Mouse (Mus musculus) heart, adult 18-20 months (tissue): ENCODE results near the gene 5330417C22Rik. TPM values are rescaled to one million over a fixed set of nuclear protein-coding genes. Genes with fewer than 3 reads are reported as not detected.
"Not testable (repeated sequence)": the region's sequence is repeated elsewhere in the genome, so short reads cannot be mapped to it uniquely, and the experiment has no call there.

Source experiments
- DNase-seq, 2 experiments: peaks; one replicate each; pipeline ENCODE4 v3.0.0; 2021 to 2022; ENCODE audit warnings: mixed read lengths in 1 of 2
- long read RNA-seq, 2 experiments: library from polyadenylated mRNA; stranded (forward); transcript quantifications; one replicate each; pipeline ENCODE4 v2.0.0; 2021
- total RNA-seq, 2 experiments: library from RNA; stranded (reverse); gene quantifications; 2 replicates each; pipeline ENCODE4 v1.2.3; 2021

The 5330417C22Rik gene
- total RNA-seq = 1 to 10 TPM in 1 of 2 experiments, under 1 TPM in 1; 0.30 to 1.6 TPM
- long read RNA-seq, experiment 1 = 0 reads
- long read RNA-seq, experiment 2 = 0 reads

DNA sequence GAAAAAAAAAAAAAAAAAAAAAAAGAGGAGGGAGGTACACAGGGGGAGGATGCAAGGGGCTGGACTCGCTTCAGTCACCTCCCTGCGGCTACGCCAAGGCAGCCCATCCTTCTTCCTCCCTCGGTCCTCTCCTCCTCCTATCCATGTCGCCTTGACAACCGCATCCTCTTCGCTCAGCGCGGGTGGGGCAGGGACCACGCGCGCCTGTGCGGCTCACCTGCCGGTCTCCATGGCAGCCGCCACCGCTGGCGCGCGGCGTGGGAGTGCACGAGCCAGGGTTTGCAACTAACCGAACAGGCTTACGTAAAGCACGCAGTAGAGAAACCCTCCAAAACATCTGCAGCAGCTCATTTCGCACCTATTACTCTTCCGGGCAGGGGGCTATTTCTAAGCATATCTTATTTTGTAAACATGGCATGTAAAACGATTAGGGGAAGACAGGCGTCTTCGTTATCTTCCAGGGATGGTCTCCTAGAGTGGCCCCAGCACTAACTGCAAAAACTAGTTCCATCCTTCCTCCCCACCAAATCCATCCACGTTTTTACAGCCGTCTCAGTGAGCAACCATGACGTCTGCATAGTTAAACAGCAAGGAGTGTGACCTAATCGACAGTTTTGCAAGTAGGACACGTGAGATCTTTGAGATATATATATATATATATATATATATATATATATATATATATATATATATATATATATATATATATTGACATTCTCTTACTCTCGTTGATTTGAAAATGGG lies at the start of gene 5330417C22Rik:
TSS of gene 5330417C22Rik (minus strand) at position 20 of the 744 bp plus-strand sequence.
- DNase-seq = peak; percentile 8 to 22

DNA sequence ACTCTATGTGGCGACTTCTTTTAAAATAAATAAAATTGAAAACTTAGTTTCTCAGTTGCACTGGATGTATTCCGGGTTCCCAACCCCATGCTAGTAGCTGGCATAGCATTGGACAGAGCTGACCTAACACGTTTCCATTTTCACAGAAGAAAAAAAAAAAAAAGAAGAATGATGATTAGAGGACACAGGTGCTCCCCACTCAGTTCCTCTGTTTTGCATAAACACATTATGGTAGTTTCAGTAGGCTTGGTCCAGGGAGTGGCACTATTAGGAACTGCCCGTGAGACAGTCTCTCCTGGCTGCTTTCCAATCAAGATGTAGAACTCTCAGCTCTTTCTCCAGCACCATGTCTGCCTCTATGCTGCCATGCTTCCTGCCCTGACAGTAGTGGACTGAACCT lies 48.2 kb upstream of the 5330417C22Rik start:
- no peak for DNase-seq

DNA sequence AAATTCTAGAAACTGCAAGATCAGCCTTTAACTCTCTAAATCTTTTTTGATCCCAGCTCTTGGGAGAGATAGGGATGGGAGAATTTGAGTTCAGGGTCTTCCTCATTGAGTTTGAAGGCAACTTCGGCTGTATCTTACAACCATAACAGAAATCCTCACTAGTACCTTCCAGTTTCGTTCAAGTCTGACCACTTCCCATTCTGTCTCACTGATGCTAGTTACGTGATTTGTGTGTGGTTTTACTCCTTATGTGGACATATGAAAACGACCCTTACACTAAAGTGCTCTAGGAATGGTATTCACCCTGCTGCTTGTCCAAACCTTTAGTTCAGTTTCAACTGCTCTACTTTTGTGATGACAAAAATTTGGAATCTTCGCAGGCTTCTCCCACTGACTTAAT lies 37.7 kb upstream of the 5330417C22Rik start:
- DNase-seq = no peak

DNA sequence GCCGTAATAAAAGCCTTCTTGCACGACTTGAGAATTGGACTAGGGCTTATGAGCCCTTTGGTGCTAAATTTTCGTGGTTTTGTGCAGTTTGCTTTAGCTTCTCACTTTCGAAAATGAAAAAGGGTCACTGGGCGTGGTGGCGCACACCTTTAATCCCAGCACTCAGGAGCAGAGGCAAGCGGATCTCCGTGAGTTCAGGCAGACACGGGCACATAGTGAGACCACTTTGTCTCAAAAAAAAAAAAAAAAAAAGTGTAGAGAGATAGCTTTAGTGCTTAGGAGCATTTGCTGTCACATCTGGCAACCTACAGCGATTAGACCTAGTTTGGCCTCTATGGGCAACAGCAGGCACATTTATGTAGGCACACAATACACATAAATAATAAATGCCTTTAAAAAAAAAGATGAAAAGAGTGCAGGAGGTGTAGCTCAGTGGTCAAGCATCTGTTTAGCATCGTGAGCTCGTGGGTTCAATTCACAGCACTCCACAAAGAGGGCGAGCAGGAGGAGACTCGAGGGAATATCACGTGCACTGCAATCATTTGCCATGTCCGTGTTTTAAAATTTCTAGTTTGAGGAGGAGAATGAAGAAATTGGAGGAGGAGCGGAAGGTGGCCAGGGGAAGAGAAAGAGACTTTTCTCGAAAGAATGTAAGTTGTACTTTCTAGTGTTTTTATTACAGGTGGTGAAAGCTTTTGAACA lies 36.1 kb upstream of the 5330417C22Rik start:
- no peak for DNase-seq

DNA sequence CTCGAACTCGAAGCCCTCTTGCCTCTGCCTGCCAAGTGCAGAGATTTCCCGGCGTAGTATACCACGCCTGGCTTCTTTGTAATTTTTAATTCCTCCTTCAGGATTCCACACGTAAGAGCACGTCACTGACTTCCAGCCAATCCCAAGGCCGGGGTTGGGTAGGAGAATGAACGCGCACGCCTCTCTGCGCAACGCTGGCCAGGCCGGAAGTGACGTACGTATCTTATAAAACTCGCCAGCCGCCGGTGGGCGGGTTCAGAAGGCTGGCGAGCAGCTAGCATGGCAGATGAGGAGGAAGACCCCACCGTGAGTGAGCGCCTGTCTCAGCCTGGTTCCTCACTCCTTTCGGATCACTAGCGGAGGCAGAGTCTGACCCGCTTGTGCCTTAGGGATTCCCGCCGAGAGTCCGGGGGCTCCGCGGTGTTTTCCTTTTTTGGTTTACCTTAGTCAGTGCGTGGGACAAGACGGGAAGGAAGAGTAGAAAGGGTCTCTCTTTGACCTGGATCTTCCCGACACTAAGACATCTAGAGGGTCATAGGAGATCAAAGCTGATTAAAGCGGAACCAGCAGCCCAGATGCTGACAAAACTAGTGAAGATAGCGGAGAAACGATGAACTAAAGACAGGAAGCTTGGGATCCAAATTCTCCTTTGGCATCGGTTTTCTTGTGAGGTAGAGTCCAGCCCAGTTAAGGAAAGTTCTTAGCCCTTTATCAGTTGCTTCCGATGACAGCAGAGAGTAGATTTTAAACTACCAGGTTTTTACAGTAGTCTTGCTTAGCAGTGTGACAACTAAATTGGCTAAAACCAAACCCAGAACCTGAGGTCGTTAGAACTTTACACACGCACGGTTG lies 35.3 kb upstream of the 5330417C22Rik start, which contains the start of gene Taf13:
TSS of gene Taf13 (plus strand) at position 256 of the 852 bp plus-strand sequence.
- DNase-seq = peak; percentile 98

DNA sequence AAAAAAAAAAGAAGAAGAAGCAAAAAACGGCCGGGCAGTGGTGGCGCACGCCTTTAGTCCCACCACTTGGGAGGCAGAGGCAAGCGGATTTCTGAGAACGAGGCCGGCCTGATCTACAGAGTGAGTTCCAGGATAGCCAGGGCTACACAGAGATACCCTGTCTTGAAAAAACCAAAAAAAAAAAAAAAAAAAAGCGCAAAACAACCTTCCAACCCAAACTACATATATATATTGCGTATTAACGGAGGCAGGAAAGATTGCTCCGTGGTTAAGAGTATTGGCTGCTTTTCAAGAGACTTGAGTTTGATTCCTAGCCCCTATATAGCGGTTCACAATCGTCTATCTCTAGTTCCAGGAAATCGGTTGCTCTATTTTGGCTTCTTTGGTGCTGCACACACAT lies 34.5 kb upstream of the 5330417C22Rik start:
- DNase-seq = no peak

DNA sequence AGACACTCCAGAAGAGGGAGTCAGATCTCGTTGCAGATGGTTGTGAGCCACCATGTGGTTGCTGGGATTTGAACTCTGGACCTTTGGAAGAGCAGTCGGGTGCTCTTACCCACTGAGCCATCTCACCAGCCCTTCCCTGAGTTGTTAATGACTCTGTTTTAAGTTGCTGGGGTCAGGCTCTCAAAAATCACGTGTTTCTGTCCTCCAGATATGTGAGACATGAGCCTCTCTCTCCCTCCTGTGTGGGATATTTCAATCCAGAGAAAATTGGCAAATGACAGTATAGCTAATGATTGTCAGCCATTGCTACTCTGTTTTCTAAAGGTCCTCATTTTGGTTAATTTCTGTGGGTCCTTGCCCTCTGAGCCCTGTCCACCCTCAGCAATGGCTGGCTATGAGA lies 33.3 kb upstream of the 5330417C22Rik start:
- not testable (repeated sequence) for DNase-seq

DNA sequence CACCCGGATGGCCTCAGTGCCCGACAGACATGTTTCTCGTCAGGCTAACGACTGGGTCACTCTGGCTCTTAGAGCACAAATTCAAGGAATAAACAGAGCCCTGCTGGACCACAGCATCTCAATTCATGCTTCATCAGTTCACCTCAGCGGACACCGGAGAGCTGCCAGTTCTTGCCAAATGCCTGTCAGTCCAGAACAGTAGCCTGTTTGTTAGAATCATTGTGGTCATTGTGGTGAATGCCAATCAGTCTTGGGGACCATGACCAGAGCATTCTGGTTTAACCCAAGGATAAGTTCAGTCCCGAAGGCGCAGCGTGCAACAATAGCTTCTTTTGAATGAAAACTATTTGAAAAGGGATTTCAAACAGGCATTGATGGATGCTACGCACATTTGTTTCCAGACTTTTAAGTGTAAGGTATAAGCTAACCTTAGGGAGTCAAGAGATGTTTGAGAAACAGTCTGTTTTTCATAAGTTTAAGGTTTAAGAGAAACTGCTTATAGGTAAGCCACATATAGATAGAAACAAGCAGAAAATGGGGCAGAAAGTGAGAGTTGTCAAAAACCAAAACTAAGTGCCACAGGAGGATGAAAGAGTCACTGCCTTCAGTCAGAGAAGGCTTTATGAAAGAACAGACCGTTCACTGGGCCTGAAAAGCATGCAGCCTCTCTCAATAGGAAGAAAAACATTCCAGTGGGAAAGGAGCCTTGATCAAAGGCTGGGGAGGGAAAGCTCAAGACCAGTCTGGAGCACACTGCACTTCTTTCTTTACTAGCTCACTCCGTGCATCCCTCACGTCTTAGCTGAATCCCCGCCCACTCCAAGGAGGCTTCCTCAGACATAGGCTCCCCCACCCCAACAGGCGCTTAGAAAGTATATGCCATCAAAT lies 31.9 kb upstream of the 5330417C22Rik start:
- no peak for DNase-seq

DNA sequence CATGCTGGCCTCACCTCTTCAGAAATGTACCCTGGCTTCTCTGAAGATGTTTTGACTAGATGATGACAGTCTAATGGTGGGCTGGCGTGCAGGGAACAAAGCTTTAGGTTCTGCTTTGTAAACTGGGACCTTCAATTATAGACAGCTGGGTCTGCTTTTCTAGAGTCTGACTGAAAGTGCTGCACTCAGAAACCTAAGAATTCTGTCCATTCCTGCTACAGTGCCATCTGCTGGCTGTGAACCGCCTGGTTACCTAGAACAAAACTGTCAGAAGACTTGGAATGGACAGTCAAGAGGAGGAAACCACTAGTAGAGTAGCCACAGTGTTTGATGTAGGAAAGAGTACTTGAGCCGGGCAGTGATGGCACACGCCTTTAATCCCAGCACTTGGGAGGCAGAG lies 27.0 kb upstream of the 5330417C22Rik start:
- peak; percentile 85 to 92 for DNase-seq

DNA sequence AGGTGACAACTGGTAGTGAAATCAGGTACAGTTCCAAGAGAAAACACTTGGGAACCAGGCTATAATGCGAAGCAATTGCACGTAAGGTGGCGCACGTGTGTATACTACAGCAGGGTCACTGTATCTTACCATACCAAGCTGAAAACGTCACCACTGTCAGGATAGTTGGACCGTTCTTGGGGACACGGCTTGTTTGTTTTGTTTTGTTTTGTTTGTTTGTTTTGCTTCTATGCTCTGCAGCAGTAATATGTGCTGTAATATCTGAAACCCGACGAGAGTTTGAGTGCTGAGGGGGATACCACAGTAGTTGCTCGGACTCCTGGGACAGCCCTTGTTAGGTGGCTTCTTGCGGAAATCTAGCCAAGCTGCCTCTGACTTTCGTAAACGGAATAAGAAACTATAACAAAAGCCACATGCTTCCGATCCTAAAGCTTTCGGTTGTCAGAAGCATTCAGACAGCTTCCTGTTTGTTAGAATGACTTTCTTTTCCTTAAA lies 26.5 kb upstream of the 5330417C22Rik start:
- DNase-seq = peak; percentile 26 to 57

DNA sequence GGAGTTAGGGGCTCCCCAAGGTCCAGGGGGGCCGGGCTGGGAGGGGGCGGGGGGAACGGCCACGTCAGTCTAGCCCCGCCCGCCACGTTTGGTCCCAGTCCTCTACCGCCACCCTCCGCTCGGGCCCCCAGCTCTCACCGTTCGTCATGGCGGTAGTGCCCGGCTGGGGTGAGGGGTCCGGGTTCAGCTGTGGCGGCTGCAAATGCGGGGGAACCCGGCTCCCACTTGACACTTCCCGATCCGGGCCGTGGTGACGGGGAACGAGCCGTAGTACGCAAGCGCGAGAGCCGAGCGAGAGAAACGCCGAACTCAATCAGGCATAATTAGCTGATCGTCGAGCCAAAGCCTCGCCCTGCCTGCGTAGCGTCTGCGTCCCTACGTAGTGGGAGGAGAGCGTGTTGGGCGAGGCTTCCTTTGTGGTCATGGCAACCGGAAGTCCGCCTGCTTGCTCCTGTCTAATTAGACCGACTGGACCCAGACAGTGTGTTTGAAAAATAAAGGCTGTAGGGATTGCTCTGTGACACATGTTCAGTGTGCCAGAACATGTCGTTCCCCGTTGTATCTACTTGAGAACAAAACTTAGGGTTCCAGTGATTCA lies 25.9 kb upstream of the 5330417C22Rik start, which contains the start of gene Tmem167b:
TSS of gene Tmem167b (minus strand) at position 334 of the 598 bp plus-strand sequence.
- DNase-seq = peak; percentile 99

DNA sequence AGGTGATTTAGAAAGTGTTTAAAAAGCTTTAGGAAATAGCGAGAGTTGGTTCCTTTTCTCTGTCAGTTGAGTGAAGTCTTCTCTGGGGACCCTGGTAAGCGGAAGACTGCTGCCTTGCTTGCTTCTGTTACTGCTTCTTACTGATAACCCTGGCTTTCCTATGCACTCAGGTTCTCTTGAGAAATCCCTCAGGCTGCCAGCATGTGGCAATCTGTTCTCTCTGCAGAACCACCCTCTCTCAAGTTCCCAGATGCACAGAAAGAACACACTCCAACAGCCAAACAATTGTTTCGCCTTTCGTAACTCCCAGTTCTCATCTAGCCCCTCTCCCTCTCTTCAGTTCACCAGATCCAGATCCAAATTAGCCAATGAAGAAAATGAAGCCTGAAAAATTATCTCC lies 21.6 kb upstream of the 5330417C22Rik start:
- DNase-seq = no peak

DNA sequence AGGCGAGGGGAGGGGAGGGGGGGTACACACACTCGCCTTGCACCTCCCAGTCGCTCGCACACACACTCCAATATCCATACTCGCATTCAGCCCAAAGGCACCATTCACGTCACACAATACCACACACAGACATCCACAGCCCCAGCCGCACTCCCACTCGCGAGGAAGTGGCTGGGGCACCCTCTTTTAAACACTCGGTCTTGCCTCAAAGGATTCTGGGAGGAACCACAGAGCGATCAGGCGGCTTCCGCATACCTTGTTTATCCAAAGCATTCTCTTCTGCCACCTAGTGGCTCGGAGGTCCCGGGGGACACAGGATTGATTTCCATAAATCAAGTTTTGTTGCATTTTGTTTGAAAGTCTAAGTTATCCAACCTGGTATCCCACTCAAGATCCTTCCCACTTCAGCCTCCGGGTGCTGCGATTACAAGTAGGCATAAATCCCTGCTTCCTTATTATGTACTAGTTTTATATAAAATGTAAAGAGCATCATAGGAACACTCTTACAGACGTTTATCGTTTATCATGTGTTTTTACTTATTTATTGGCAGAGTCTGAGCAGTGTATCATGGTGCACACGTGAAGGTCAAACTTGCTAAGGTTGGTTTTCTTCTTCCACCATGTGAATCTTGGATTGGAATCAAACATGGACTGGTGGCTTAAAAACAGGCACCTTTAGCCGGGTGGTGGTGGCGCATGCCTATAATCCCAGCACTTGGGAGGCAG lies 18.4 kb upstream of the 5330417C22Rik start:
- peak; percentile 95 to 97 for DNase-seq

DNA sequence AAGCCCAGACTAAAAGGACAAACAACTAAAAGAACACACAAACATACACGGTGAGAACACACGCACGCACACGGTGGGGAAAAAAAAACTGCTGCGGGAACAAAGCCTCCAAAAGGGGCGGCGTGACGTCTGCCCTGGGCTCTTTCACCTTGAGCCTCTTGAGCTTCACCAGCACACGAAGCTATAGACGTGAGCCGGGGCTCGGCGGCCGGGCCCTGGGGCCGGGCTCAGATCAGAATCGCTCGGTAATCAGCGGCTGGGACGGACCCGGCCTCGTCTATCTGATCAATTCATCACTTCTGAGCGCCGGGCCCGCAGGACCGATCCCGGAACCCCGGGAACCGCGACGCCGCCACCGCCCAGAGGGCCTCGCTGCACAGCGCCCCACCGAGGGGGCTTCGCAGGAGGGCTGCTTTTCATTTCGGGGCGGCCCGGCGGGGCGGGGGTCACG lies 17.8 kb upstream of the 5330417C22Rik start:
- peak in 1 of 2 experiments; percentile 37 for DNase-seq

DNA sequence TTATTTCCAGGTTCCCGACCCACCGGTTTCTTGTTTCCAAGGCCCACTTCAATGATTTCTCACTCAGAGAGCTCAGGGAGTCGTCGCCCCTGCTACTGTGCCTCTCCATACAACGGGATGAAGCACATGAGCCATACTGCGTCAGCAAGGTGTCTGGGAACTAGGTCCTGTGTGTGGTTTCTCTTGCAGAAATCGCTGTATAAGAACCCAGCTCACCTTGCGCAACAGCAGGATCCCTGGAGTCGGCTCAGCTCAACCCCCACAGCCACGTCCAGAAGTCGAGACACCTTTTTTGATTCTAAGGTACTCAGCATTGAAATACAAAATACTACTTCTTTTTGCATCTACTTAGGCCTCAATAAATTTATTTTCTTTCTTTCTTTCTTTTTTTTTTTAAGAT lies 6.0 kb upstream of the 5330417C22Rik start:
- DNase-seq = no peak

DNA sequence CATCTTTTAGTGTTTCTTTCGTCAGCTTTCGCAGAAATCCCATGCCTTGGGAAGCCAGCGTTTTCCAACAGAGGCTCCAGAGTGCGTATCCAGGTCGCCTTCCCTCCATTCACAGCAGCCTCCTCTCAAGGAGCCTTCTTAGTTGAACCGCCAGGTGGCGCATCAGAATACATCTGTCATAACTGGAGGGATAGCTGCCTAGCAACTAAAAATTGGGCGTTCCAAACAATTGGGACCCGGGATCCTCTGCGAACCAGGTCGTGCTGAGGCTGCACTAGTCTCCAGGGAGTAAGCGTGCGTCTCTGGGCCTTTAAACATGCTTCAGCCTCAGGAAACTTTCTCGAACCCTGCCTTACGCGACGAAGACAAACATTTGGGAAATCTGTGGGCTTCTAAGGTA lies 967 bp upstream of the 5330417C22Rik start:
- DNase-seq = peak; percentile 85 to 90

DNA sequence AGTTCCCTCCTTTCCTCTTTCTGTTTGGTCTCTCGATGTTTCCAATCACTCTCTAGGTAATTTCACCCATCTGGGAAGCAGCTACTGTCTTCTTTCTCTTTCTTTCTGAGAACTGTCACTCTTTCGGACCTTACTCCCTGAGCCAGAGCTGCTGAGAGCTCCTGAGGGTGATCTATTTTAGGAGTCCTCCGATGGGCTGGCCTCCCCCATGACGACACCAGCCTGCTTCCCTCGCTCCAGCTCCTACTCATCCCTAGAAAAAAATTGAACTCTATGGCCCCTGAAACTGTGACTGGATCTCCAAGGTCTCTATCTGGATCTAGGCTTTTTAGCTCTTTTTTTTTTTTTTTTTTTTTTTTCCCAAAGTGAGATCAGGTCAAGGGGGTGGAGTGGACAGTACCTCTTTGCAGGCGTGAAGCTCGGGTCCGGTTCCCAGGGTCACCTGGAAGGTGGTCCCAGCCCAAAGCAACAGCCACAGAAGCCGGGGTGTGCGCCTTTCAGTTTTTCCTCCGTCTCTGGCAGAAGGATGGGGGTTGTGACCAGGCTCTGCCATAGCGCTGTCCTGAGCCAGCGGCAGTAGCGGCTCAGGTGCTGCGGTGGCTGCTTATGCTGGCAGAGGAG lies 330 bp downstream of the 5330417C22Rik start:
- no peak for DNase-seq

DNA sequence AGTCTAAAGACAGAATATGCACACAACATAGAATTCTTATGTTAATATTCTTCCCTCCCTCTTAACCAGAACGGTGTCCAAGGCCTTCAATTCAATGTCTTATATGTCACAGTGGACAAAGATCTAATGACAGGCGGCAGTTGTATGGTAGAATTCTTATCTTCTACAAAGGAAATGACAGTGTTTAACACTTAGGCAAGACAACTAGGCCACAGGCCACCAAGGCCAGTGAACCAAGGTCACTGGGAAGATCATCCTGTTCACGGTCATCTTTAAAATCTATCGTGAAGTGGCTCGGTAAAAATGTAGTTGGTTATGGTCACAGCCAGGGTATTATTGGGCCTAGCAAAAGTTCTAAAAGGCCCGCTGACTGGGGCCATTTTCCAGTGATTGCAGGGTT lies 2.4 kb downstream of the 5330417C22Rik start, which contains the start of gene 1700013F07Rik:
TSS of gene 1700013F07Rik (plus strand) at position 200 of the 400 bp plus-strand sequence.
- no peak for DNase-seq
